Mouse (Mus musculus): ENCODE data around the gene Cbln1.

Cbln1 gene

GRCm38 (mm10) chr8:87468958-87469815 is 3.2 kb downstream of the Cbln1 start:
- no peak for DNase-seq

- DNase-seq, result no peak
Measured at GRCm38 (mm10) chr8:87468416-87468957, 3.9 kb downstream of the Cbln1 start.

GRCm38 (mm10) chr8:87467906-87468305 is 4.5 kb downstream of the Cbln1 start:
- no peak for DNase-seq

GRCm38 (mm10) chr8:87466936-87467602 is 5.3 kb downstream of the Cbln1 start:
- no peak for DNase-seq

GRCm38 (mm10) chr8:87466335-87466734 is 6.1 kb downstream of the Cbln1 start:
- DNase-seq, result no peak

GRCm38 (mm10) chr8:87464446-87464845 is 8.0 kb downstream of the Cbln1 start:
- DNase-seq, result no peak

- DNase-seq, result no peak
Measured at GRCm38 (mm10) chr8:87461801-87462200, 10.6 kb downstream of the Cbln1 start.

GRCm38 (mm10) chr8:87456949-87457348 is 15.5 kb downstream of the Cbln1 start:
- no peak for DNase-seq

- DNase-seq, result no peak
Measured at GRCm38 (mm10) chr8:87452815-87453214, 19.6 kb downstream of the Cbln1 start.

GRCm38 (mm10) chr8:87451737-87452136 is 20.7 kb downstream of the Cbln1 start:
- DNase-seq, result no peak

GRCm38 (mm10) chr8:87434592-87434991 is 37.8 kb downstream of the Cbln1 start:
- no peak for DNase-seq

- DNase-seq, result no peak
Measured at GRCm38 (mm10) chr8:87427188-87427587, 45.2 kb downstream of the Cbln1 start.

GRCm38 (mm10) chr8:87424706-87425105 is 47.7 kb downstream of the Cbln1 start:
- no peak for DNase-seq

- no peak for DNase-seq
Measured at GRCm38 (mm10) chr8:87421697-87422096, 50.7 kb downstream of the Cbln1 start.

Data from right cerebral cortex, postnatal 25 days (tissue).